Mouse (Mus musculus): Measurements from ENCODE around the gene Nova2.

GRCm38 (mm10) chr7:18916254-18916653, 9.4 kb upstream of the Nova2 start:
- TF ChIP-seq POLR2AphosphoS2 (IDR thresholded peaks at IDR 0.05; ENCODE audit: insufficient read length, low read depth) = no peak
- TF ChIP-seq MAX (IDR thresholded peaks at IDR 0.05; ENCODE audit: low read depth) = no peak
- TF ChIP-seq POLR2A (IDR thresholded peaks at IDR 0.05; ENCODE audit: insufficient read length, low read depth) = no peak
- no peak for TF ChIP-seq MYOD1 (IDR thresholded peaks at IDR 0.05; ENCODE audit: control insufficient read depth in 1 of 3, insufficient read length in 2 of 3, low read depth in 2 of 3)
- no peak for TF ChIP-seq E2F4 (IDR thresholded peaks at IDR 0.05; ENCODE audit: insufficient read depth)
- no peak for TF ChIP-seq SRF (IDR thresholded peaks at IDR 0.05; ENCODE audit: control insufficient read depth, insufficient read length, low read depth)
- no peak for TF ChIP-seq TCF12 (IDR thresholded peaks at IDR 0.05; ENCODE audit: insufficient read depth, poor library complexity, severe bottlenecking)
- TF ChIP-seq MYOG (IDR thresholded peaks at IDR 0.05; ENCODE audit: control insufficient read depth in 1 of 3, insufficient read depth in 1 of 3, insufficient read length in 2 of 3, low read depth in 2 of 3) = no peak
- TF ChIP-seq TCF3 (IDR thresholded peaks at IDR 0.05; ENCODE audit: insufficient read length, low read depth) = no peak
